Mouse (Mus musculus): Measurements from ENCODE around the gene Tnxb. TPM values are rescaled to one million over a fixed set of nuclear protein-coding genes. Genes with fewer than 3 reads are reported as not detected.
A peak's percentile ranks its signal among the peaks of the same experiment; 100 is the strongest.

Gene Tnxb
- total and polyA plus RNA-seq, 2 experiments from 2014 or later: 0.28 to 3.1 TPM

DNA sequence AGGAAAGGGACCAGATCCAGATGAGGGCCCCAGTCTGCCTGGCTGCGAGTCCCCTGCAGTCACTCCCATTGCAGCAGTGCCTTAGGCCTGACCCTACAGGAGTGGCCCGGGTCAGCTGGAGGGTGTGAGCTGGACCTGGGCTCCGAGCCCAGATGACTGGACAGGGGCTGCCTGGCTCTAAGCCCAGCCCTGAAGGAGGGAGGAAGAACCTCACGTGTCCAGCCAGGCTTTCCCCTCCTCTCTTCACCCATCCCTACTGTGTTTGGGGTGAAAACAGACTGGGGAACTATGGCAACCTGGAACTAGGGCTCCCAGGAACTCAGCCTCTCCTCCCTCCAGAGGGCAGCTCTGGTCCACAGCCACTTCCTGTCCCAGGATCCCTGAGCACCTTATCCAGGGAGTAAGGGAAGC is 14.7 kb upstream of the Tnxb start:
- 0 out of 2 replicates have a peak overlapping the region, but pooled peaks have one; percentile 38 for H3K27ac ChIP-seq
- H3K27me3 ChIP-seq (ENCODE audit: insufficient read depth, low read length): peaks cover under 1% of the 10 kb centered on the region; the same call in 1 of the 2 replicates
- peaks cover 30% of the 10 kb centered on the region for H3K36me3 ChIP-seq (ENCODE audit: insufficient read depth, low read length)
- no peak overlapping the region for H3K4me2 ChIP-seq (ENCODE audit: low read depth, low read length)
- peaks cover 10% of the 10 kb centered on the region; the same call in 1 of the 2 replicates for H3K4me1 ChIP-seq (ENCODE audit: insufficient read depth, low read length)
- peak; percentile 52 for TF ChIP-seq CTCF (IDR thresholded peaks at IDR 0.05; ENCODE audit: low read depth)
- no peaks in the 10 kb centered on the region for H3K9me3 ChIP-seq (ENCODE audit: low read length)
- ATAC-seq (peak; percentile 70), DNase-seq (ENCODE audit: low spot score) (peak; percentile 77)
- H3K4me3 ChIP-seq (ENCODE audit: low read length): no peak overlapping the region
- no peak overlapping the region for H3K9ac ChIP-seq (replicated peaks; ENCODE audit: low read length)
- 24% methylated on average over 4 of the region's 4 CpGs for WGBS

DNA sequence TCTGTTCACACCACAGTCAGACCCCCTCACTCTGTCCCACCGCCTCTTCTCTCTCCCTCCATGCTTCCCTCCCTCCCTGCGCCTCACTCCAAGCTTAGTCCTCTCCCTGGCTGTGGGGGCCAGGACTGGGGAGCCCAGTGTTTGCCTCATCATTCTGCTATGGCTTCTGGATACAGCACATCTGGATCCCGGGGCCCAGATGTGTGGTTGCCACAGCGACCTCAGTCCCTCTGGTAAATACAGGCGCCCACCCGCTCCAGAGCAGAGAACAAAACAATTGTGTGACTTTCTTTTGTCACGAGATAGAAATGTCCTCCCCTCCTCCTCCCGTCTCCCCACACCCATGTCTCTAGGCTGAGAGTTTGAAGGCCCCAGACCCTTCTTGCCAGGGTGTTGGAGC is 13.7 kb upstream of the Tnxb start:
- Histone ChIP-seq H3K4me1 (ENCODE audit: insufficient read depth, low read length) (peaks cover 10% of the 10 kb centered on the region; the same call in 1 of the 2 replicates), H3K27ac (no peak overlapping the region), H3K36me3 (ENCODE audit: insufficient read depth, low read length) (peaks cover 21% of the 10 kb centered on the region), H3K4me2 (ENCODE audit: low read depth, low read length) (no peak overlapping the region), H3K9me3 (ENCODE audit: low read length) (no peaks in the 10 kb centered on the region), H3K9ac (replicated peaks; ENCODE audit: low read length) (no peak overlapping the region), H3K27me3 (ENCODE audit: insufficient read depth, low read length) (peaks cover 5% of the 10 kb centered on the region; the same call in 1 of the 2 replicates), H3K4me3 (ENCODE audit: low read length) (no peak overlapping the region)
- ATAC-seq: no peak
- 29% methylated on average over 8 of the region's 8 CpGs for WGBS
- TF ChIP-seq CTCF (IDR thresholded peaks at IDR 0.05; ENCODE audit: low read depth): no peak
- DNase-seq (ENCODE audit: low spot score): no peak

DNA sequence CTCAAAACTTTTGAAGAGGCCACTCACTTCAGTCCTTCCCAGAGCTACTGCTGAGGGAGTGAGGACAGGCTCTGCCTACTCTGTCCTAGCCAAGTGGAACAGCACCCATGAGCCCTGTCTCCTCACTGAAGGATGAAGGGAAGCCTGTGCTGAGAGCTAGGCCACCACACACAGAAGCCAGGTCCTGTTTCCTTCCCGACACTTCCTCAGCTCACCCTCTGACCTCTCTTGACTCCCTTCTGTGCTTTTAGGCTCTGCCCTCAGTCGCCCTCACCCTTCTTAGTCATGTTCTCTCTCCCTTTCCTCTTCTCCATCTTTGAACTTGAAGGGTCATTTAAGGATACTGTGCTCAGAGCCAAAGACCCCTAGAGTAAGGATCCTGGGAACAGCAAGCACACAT is 13.1 kb upstream of the Tnxb start:
- Histone ChIP-seq H3K27ac (no peak overlapping the region), H3K4me1 (ENCODE audit: insufficient read depth, low read length) (peaks cover 10% of the 10 kb centered on the region; the same call in 1 of the 2 replicates), H3K36me3 (ENCODE audit: insufficient read depth, low read length) (peaks cover 16% of the 10 kb centered on the region), H3K9ac (replicated peaks; ENCODE audit: low read length) (no peak overlapping the region), H3K4me2 (ENCODE audit: low read depth, low read length) (no peak overlapping the region), H3K4me3 (ENCODE audit: low read length) (no peak overlapping the region), H3K27me3 (ENCODE audit: insufficient read depth, low read length) (peaks cover 5% of the 10 kb centered on the region; the same call in 1 of the 2 replicates), H3K9me3 (ENCODE audit: low read length) (no peaks in the 10 kb centered on the region)
- WGBS: 33% methylated on average over 2 of the region's 2 CpGs
- ATAC-seq (no peak), DNase-seq (ENCODE audit: low spot score) (no peak)
- TF ChIP-seq CTCF (IDR thresholded peaks at IDR 0.05; ENCODE audit: low read depth): no peak

DNA sequence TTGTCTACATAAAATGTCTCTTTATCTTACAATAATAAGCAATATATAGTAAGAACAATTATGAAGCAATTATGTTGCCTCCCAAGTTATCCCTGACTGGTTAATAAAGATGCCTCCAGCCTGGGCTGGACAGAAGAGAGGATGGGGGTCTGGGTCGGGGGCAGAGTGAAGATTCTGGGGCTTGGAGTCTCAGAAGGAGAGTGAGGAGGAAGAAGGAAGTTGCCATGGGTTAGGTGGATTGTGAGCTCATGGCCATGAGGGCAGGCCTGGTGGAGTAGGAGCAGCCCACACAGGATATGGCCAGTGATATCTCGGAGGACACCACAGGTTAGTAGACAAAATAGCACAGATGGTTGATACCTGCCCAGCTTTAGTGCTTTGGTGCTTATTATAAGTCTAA is 12.2 kb upstream of the Tnxb start:
- no peak for ATAC-seq
- peaks cover 7% of the 10 kb centered on the region for H3K36me3 ChIP-seq (ENCODE audit: insufficient read depth, low read length)

DNA sequence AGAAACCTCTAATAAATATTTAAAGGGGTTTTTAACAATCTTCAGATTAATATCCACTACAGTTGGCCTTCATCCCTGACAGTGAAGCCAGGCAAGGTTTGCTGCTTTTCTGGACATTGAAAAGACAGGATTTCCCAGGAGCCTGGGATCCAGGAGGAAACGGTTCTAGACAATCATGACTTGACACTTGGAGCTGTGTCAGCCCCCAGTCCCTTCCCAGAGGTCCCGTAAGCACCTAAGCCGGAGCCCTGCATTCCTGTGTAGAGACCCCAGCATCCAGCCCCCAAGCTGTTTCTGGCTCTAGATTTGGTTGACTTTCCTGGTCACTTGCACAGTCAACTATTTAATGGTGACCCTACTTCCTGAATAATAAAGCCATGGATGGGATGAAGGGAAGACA is 11.7 kb upstream of the Tnxb start:
- Histone ChIP-seq H3K27ac (no peak overlapping the region), H3K4me3 (ENCODE audit: low read length) (no peak overlapping the region), H3K4me1 (ENCODE audit: insufficient read depth, low read length) (peaks cover 10% of the 10 kb centered on the region; the same call in 1 of the 2 replicates), H3K9ac (replicated peaks; ENCODE audit: low read length) (no peak overlapping the region), H3K9me3 (ENCODE audit: low read length) (no peaks in the 10 kb centered on the region), H3K4me2 (ENCODE audit: low read depth, low read length) (no peak overlapping the region), H3K27me3 (ENCODE audit: insufficient read depth, low read length) (peaks cover 5% of the 10 kb centered on the region; the same call in 1 of the 2 replicates), H3K36me3 (ENCODE audit: insufficient read depth, low read length) (peaks cover 3% of the 10 kb centered on the region; the same call in 1 of the 2 replicates)
- WGBS: 84% methylated on average over 3 of the region's 3 CpGs
- DNase-seq (ENCODE audit: low spot score): no peak
- TF ChIP-seq CTCF (IDR thresholded peaks at IDR 0.05; ENCODE audit: low read depth): no peak
- no peak for ATAC-seq

More for the DNA sequence above, 12.2 kb upstream of the Tnxb start:
- Histone ChIP-seq H3K4me3 (ENCODE audit: low read length) (no peak overlapping the region), H3K4me1 (ENCODE audit: insufficient read depth, low read length) (peaks cover 10% of the 10 kb centered on the region; the same call in 1 of the 2 replicates), H3K9me3 (ENCODE audit: low read length) (no peaks in the 10 kb centered on the region), H3K9ac (replicated peaks; ENCODE audit: low read length) (no peak overlapping the region), H3K27me3 (ENCODE audit: insufficient read depth, low read length) (peaks cover 5% of the 10 kb centered on the region; the same call in 1 of the 2 replicates), H3K27ac (no peak overlapping the region), H3K4me2 (ENCODE audit: low read depth, low read length) (no peak overlapping the region)
- TF ChIP-seq CTCF (IDR thresholded peaks at IDR 0.05; ENCODE audit: low read depth): no peak
- WGBS: 85% methylated on average over 2 of the region's 2 CpGs
- no peak for DNase-seq (ENCODE audit: low spot score)

DNA sequence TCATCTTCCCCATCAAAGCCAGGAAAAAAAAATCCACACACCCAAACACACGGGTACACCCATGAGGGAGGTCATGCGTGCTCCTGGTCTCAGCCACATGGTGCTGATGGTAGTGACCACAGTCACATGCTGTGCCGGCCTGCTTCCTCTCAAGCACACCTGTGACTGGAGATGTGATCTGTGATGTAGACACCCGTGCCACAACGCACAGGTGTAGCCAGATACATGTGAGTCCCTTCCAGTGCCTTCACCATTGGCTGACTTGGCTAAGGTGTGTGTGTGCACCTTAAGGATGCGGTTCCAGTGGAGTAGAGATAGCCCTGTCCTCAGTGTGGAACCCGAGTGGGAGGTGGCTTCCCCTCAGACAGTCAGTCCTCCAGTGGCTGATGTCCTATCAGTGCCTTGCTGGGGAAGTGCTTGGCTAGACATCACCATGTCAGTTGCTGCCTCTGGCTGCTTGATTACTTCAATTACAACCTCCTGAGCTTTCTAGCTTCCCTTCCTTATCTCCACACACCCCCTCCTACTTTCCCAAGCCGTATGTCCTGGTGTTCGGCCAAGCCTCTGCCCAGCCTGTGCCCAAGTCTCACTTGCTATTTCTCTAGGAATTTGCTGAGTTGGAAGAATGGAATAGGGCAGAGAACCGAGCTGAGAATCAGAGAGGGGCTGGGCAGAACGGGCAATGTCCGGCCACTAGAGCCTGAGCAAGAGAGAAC is 11.0 kb upstream of the Tnxb start:
- H3K27me3 ChIP-seq (ENCODE audit: insufficient read depth, low read length): peaks cover 5% of the 10 kb centered on the region; the same call in 1 of the 2 replicates
- no peaks in the 10 kb centered on the region for H3K9me3 ChIP-seq (ENCODE audit: low read length)
- peaks cover 10% of the 10 kb centered on the region; the same call in 1 of the 2 replicates for H3K4me1 ChIP-seq (ENCODE audit: insufficient read depth, low read length)
- ATAC-seq (no peak), DNase-seq (ENCODE audit: low spot score) (no peak)
- no peak for TF ChIP-seq CTCF (IDR thresholded peaks at IDR 0.05; ENCODE audit: low read depth)
- WGBS: 64% methylated on average over 12 of the region's 12 CpGs
- no peak overlapping the region for H3K27ac ChIP-seq
- no peak overlapping the region for H3K9ac ChIP-seq (replicated peaks; ENCODE audit: low read length)
- no peak overlapping the region for H3K4me3 ChIP-seq (ENCODE audit: low read length)
- no peak overlapping the region for H3K4me2 ChIP-seq (ENCODE audit: low read depth, low read length)
- H3K36me3 ChIP-seq (ENCODE audit: insufficient read depth, low read length): no peaks in the 10 kb centered on the region; the same call in 1 of the 2 replicates

DNA sequence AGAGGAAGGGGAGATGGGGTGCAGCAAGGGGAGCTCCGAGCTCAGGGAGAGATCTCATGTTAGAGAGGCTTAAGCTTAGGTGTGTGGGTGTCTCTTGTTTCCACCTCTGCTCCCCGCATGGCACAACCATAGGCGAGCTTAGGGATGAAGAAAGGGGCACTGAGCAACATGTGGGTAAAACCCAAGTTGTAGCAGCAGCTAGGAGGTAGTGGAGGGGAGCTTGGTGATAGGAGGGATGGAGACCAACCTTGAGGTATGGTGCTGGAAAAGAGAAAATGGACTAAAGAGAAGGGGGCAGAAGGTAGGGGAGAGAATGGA is 10.5 kb upstream of the Tnxb start:
- Histone ChIP-seq H3K4me3 (ENCODE audit: low read length) (no peak overlapping the region), H3K36me3 (ENCODE audit: insufficient read depth, low read length) (no peaks in the 10 kb centered on the region), H3K4me1 (ENCODE audit: insufficient read depth, low read length) (peaks cover 10% of the 10 kb centered on the region; the same call in 1 of the 2 replicates), H3K27ac (no peak overlapping the region), H3K9ac (replicated peaks; ENCODE audit: low read length) (no peak overlapping the region), H3K27me3 (ENCODE audit: insufficient read depth, low read length) (peaks cover 5% of the 10 kb centered on the region; the same call in 1 of the 2 replicates), H3K9me3 (ENCODE audit: low read length) (no peaks in the 10 kb centered on the region), H3K4me2 (ENCODE audit: low read depth, low read length) (no peak overlapping the region)
- 64% methylated on average over 3 of the region's 3 CpGs for WGBS
- ATAC-seq (no peak), DNase-seq (ENCODE audit: low spot score) (no peak)
- no peak for TF ChIP-seq CTCF (IDR thresholded peaks at IDR 0.05; ENCODE audit: low read depth)

Data from hindbrain, postnatal 0 days (tissue).